ENCODE assay signal across 8 mouse cellular contexts in genomic region chr8:77535026-77535595, GRCm38 (mm10). TPM values are rescaled to one million over a fixed set of nuclear protein-coding genes. Genes with fewer than 3 reads are reported as not detected.
DNase-seq lines count a peak whose midpoint lies in the region; ATAC-seq and TF ChIP-seq lines count a peak whose summit lies in the region.

No protein-coding gene starts in this region.

- no peak for TF ChIP-seq POLR2A in heart, adult 2 months (IDR thresholded peaks at IDR 0.05; ENCODE audit: insufficient read depth, low read depth, low read length)

- H3K4me1 ChIP-seq in heart, adult 2 months (ENCODE audit: control insufficient read depth, insufficient read depth, low read length) = no peaks in the 10 kb centered on the region
- H3K4me1 ChIP-seq in heart, embryonic 10.5 days = peaks cover 4% of the 10 kb centered on the region; the same call in 1 of the 2 replicates

- ATAC-seq in hematopoietic stem cell, adult 5-6 weeks (replicated peaks in 1 of 2; ENCODE audit: insufficient read depth in 1 of 2, low FRiP score in 2 of 2, low TSS enrichment in 1 of 2, low read depth in 1 of 2, poor library complexity in 2 of 2, severe bottlenecking in 2 of 2) = peak; percentile 75 to 82

- intact Hi-C loops in heart, adult 2 months (cut with DNase I) = loop anchor here (1.0 kb wide), 1 partner anchor 116 kb away; no protein-coding TSS in a partner anchor

- TF ChIP-seq EP300 in heart, adult 2 months (IDR thresholded peaks at IDR 0.05; ENCODE audit: insufficient read depth, low read depth, low read length) = 0 out of 2 replicates have a peak, but pooled peaks have one; percentile 44

- no peak overlapping the region for H3K9ac ChIP-seq in heart, adult 2 months (ENCODE audit: low read depth, low read length)

- TF ChIP-seq CTCF in heart, adult 2 months (IDR thresholded peaks at IDR 0.05) = peak; percentile 84
- TF ChIP-seq CTCF in layer of hippocampus, adult 2 months (conservative IDR thresholded peaks at IDR 0.05) = peak; percentile 85

- DNase-seq in heart, adult 2 months = peak; percentile 46 to 50
- DNase-seq in heart, embryonic 10.5 days (ENCODE audit: low spot score) = no peak
- DNase-seq in T-cell, adult 2 months (ENCODE audit: low spot score) = peak; percentile 42
- peak; percentile 40 to 58 for DNase-seq in cerebellum, postnatal 4 days (ENCODE audit: low spot score in 2 of 2)
- peak in 1 of 2 experiments; percentile 46 for DNase-seq in layer of hippocampus, adult 2 months (ENCODE audit: low spot score in 2 of 2)
- peak; percentile 42 to 62 for DNase-seq in lung, postnatal 4 days
- peak; percentile 69 for DNase-seq in testis, postnatal 10 days (ENCODE audit: low spot score)

- no peaks in the 10 kb centered on the region for H3K27me3 ChIP-seq in heart, adult 2 months (ENCODE audit: control insufficient read depth, insufficient read depth, low read length)
- H3K27me3 ChIP-seq in heart, embryonic 10.5 days (ENCODE audit: insufficient read depth, poor library complexity, severe bottlenecking) = no peaks in the 10 kb centered on the region

- H3K9me3 ChIP-seq in heart, embryonic 10.5 days = no peaks in the 10 kb centered on the region

- no peak overlapping the region for H3K27ac ChIP-seq in heart, adult 2 months
- no peak overlapping the region for H3K27ac ChIP-seq in heart, embryonic 10.5 days
- H3K27ac ChIP-seq in layer of hippocampus, adult 2 months = no peak overlapping the region

- no peak overlapping the region for H3K4me3 ChIP-seq in heart, adult 2 months
- H3K4me3 ChIP-seq in heart, embryonic 10.5 days = no peak overlapping the region
- H3K4me3 ChIP-seq in layer of hippocampus, adult 2 months = no peak overlapping the region

- H3K36me3 ChIP-seq in heart, adult 2 months (ENCODE audit: control insufficient read depth, insufficient read depth, low read length) = no peaks in the 10 kb centered on the region
- no peaks in the 10 kb centered on the region for H3K36me3 ChIP-seq in heart, embryonic 10.5 days

- no peaks in the 10 kb centered on the region for H3K79me2 ChIP-seq in heart, adult 2 months (replicated peaks; ENCODE audit: control insufficient read depth, insufficient read depth, low read length)

- 66% methylated on average over 5 of the region's 5 CpGs for WGBS in heart, adult 2 months
- WGBS in heart, embryonic 10.5 days = 79% methylated on average over 5 of the region's 5 CpGs

RNA-seq across cellular contexts. Expression of gene Prmt9, which starts 14.1 kb away (rescaled TPM):
- total RNA-seq in heart, adult 2 months (2021) = 10 to 100 TPM; 10.2 to 13.1 TPM
- polyA plus RNA-seq in heart, adult 2 months (2012; rRNA removed) = 5.2 and 8.4 TPM in 2 replicates
- polyA plus RNA-seq in heart, embryonic 10.5 days (2016; fragmentation: Nextera tagmentation; extraction: Ambion mirVana) = 13.8 and 15.9 TPM in 2 replicates
- total RNA-seq in hematopoietic stem cell, adult 5-6 weeks (2017) = 17.9 and 23.5 TPM in 2 replicates
- 10 to 100 TPM; 17.9 to 21.5 TPM for total RNA-seq in layer of hippocampus, adult 2 months (2021)

RNA-seq across cellular contexts. Expression of gene Arhgap10, which starts 17.4 kb away (rescaled TPM):
- total RNA-seq in heart, adult 2 months (2021) = 10 to 100 TPM; 51.4 to 58.2 TPM
- polyA plus RNA-seq in heart, adult 2 months (2012; rRNA removed) = 22.5 and 29.9 TPM in 2 replicates
- polyA plus RNA-seq in heart, embryonic 10.5 days (2016; fragmentation: Nextera tagmentation; extraction: Ambion mirVana) = 22.8 and 25.7 TPM in 2 replicates
- total RNA-seq in hematopoietic stem cell, adult 5-6 weeks (2017) = 14.6 and 16.4 TPM in 2 replicates
- 10 to 100 TPM in 1 of 2 experiments, 1 to 10 TPM in 1; 8.3 to 11.2 TPM for total RNA-seq in layer of hippocampus, adult 2 months (2021)
